Mouse (Mus musculus) embryo, embryonic 10.5 days (tissue): Measurements from ENCODE around the gene Spink8.
A peak's percentile ranks its signal among the peaks of the same experiment; 100 is the strongest.
"Not testable (repeated sequence)": the region's sequence is repeated elsewhere in the genome, so short reads cannot be mapped to it uniquely, and the experiment has no call there.

Source experiments
- DNase-seq: peaks from one replicate; pipeline ENCODE4 v3.0.0-alpha.2; 2015; ENCODE audit warnings: low spot score

Spink8 gene

DNA sequence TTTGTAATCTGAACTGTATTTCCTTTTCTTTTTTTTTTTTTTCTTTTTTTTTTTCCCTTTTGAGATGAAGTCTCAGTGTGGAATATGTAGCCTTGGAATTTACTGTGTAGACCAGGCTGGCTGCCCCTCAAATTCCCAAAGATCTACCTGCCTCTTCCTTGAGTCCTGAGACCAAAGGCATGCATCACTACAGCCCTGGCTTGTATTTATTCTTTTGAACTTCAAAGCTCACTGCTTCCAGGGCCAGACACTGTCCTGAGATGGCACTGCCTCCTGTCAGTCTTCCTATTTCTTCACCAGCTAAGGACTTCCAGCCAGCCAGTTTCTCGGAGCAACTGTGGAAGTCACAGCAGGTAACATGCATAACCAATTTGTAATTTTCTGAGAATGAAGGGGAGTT is at the start of gene Spink8:
Gene Spink8 (plus strand): TSS at position 301 of the 400 bp plus-strand sequence.
- no peak for DNase-seq

DNA sequence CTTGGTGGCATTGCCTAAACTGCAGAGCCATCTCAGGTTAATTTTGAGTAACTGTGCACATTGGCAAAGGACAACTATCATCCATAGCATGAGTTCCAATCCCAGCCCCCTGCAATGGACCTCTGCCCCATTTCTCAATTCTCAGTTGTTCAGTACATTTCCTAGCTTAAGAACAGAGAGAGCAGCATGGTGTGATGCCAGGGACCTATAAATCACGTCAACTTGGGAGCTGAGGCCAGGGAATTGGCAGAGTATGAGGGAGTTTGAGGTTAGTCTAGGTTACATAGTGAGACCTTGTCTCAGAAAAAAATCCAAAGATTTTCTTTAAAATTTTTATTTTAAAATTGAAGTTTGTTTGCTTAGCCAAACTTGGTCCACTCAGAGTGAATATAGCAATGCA is 45.2 kb upstream of the Spink8 start:
- not testable (repeated sequence) for DNase-seq

DNA sequence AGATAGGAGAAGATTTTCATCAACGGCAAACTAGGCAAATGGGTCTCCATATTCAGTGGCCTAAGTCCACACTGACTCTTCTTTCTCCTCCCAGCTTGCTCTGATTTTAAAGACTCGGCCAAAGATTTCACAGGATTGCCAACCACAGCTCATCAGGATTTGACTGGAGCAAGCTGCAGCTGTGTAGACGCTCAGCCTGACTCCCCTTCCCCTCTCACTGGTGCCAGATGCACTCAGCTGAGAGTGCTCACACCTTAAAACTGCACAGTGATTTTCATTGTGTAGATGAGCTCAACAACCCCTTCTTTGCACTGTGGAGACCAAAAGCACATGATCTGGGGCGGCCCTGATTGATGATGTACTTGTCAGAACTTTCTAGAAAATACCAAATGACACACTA is 21.5 kb upstream of the Spink8 start, which contains the start of gene Fbxw27:
Gene Fbxw27 (minus strand): TSS at position 101 of the 400 bp plus-strand sequence.
- DNase-seq, result not testable (repeated sequence)

DNA sequence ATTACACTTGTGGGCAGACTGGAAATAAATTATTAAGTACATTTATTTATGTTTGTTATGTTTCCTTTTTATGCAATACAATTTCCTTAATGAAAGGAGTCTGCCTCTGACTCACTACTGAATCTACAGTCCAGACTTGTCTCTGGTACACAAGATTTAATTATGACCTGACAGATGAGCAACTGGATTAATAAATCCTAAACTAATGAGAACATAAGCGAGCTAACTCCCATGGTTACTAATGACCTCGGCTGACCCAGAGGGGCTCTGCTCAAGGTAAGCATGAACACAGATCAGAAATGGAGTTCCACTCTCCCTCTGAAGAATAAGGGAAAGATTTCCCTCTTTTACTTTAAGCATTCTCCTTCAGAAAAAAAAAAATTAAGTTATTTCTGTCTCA is 16.9 kb upstream of the Spink8 start:
- no peak for DNase-seq

DNA sequence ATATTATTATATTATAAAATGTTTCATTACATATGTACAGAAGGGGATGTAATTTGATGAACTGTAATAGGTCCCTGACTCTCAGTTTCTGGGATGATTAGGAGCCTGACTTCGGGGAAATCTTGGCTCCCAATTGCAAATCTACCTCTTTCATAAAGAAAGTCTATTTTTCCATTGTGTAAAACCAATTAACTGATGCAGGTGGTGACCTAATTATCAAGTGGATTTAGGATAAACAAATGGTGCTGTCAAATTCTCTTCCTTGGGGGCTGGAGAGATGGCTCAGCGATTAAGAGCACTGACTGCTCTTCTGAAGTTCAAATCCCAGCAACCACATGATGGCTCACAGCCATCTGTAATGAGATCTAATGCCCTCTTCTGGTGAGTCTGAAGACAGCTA is 16.3 kb upstream of the Spink8 start:
- DNase-seq, result no peak

DNA sequence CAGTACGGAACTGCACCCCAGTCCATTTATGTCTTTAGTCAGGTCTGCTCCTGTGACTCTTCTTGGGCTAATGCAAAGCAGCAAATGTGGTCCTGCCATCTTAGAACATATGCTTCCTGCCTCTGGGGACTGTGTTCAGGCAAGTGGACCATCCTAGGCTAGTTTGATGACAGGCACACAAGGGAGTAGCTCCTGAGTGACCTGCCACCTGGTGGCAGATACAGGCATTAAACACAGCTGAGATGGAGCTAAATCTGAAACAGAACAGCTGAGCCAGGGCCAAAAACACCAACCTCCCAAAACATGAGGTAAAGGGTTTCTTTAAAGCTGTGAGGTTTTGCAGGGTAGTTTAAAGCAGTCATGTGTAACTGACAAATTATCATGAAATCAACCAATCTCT is 14.0 kb upstream of the Spink8 start:
- peak; percentile 53 for DNase-seq

DNA sequence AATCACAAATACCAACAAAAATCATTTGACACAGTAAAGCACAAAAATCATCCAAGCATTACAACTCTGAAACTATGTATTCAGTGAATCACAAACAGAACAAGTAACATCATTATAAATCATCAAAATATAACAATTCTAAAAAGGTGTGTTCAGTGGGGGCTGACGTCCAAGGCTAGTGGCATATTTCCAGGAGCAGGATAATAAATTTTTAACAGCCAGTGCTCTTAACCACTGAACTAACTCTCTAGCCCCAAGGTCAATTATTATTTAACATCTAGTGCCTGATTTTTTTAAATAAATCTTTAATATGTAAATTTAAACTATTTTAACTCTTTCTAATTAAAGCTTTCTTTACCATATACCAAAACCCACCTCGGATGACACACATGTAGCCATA is 6.5 kb upstream of the Spink8 start:
- DNase-seq, result not testable (repeated sequence)

DNA sequence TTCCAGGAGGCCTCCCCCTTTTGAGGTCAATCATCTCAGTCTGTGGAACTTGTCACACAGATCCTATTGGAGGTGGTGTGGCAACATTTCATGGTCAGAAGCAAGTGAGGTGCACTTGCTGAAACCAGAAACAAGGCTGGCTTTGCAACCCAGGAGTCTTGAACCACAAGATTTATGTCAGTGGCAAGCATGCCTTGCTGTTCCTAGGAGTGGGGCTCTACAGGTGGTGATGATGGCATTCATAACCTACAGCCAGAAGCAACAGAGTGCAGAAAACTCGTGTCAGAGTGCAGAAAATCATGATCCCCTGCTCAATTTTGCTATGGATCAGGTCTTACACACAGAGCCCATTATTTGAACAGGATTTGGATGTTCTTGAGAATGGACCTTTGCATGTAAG is 5.8 kb upstream of the Spink8 start:
- DNase-seq, result no peak

DNA sequence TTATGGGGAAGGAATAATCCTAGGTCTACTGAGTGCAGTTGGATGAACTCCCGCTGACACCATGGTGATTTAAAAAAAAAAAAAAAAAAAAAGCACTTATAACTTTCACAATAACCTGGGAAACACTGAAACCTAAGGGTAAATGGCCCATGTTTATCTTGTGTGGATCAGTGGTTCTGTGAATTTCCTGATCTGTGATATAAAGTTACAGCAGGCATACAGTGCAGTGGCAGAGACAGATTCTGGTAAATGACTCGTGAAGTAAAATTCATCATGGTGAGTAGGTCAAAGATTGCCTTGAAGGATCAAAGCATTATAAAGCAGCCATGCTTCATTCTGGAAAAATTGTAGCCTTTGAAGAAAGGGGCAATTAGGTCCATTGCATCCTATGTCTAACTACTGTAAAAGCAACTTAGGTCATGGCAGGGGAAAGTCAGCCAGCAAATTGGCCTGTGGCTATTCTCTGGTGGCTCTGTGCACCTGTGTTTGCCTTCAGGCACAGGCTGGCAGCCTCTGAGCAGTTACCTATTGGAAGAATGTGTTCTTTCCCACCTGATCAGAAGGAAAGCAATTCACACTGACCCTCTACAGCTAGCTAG is 5.3 kb upstream of the Spink8 start:
- no peak for DNase-seq

DNA sequence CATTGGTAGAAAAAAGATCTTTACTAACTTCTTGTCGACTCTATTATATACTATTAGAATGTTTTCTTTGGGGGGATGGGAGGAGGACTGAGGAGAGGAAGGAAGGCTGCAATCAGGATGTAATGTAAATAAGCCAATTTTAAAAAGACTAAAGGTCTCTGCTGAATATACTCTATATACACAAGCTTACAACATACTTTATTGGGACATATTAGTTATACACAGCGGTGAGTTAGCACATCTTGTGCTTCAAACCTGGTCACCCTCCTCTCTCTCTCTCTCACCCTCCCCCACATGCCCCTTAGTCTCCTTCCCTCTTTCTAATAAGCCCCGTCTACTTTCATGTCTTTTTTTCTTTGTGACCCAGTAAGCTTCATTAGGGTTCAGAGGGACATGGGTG is 4.2 kb upstream of the Spink8 start:
- no peak for DNase-seq

DNA sequence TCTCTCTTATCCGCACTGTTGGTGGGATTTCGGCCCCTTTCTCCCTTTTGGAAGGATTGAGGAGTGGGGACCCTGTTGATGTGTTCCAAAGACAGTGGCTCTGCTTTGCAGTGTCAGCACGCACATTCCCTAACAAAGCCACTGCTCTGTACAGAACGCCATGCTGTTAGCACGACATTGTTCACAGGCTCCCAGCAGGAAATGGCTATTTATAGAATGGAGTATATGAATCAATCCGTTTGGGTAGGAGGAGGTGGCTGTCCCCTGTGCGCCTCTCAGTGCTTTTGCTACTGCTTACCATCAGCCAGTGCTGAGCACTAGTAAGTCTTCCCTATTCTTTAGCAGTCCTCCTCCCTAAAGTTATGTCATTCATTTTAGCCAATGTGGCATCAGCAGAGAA is 1.3 kb downstream of the Spink8 start:
- DNase-seq, result peak; percentile 9

DNA sequence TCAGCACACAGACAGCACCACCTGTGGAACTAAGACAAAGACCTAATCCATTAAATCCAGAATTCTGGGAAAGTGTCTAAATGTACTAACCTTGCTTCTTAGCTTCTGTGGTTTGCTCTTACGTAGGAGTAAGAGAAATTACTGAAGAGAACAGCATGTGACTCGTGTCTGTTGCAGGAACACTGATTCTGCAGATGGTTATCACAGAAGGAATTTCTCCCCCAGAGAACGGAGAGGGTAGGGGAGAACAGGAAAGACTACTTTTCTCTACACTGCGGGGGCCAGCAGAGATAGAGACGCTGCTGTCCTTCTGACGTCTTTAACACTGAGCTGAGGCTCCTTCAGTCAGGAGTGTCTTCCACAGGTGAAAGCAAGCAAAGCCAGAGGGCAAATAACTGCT is 4.3 kb downstream of the Spink8 start:
- no peak for DNase-seq

DNA sequence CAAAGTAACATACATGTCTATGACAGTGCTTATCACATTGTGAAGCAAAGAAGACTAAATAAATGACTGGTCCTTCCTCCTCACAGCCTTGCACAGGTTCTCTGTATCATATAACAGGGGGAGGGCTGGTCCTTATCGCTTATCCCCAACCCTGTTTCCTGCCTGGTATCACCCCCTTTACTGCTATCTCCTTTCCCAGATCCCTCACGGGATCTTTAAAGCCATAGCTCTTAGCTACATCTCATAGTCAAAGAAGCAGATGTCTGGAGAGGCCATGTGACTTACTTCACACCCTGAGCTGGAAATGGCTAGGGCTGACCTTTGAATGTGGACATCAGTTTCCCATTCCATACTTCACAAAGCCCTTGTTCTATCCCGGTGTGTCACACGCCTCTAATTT is 13.7 kb downstream of the Spink8 start:
- DNase-seq, result no peak

DNA sequence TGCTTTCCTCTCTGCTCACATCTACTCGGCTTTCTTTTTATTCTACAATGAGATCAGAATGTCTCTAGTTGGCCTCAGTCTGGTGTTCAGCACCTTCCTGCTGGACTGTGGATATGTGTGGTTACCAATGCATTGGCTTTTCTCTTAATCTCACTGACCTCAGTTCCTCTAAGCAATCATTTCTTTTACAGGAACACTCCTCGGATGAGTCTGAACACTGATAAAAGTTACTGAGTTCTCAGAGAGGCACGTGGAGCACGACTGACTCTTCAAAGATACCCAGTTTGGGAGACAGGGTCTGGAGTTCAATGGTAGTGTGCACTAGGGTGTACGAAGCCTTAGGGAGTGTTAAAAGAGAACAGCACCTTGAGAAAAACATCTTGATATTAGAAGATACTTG is 14.1 kb downstream of the Spink8 start:
- no peak for DNase-seq

DNA sequence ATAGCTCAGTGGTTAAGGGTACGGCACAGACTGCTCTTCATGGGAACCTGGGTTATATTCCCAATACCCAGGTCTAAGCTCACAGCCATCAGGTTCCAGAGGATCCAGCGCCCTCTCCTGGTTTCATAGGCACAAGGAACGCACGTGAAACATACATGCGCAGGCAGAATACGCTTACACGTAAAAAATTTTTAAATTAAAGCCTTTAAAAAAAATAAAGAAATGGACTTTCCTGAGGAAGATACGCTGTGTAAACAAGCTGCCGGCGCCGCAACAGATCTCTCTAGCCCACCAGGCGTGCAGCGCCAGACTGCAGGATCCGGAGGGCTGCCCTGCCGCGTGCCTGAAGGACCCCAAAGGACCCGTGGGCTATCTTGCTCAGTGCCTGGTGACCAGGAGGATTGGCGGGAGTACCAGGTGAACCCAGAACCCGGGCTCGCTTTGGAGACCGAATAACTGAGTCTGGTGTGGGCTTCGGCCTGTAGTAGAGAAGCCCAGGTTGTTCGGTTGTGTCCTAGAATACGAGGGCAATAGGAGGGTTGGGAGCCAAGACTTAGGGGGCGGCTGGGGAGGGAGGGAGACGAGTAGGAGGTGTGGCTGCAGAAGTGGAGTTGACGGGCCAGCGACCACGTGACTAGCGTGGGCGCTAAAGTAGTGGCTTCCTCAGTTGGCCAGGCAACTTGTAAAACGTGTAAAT is 20.5 kb downstream of the Spink8 start, which contains the start of gene Nme6:
Gene Nme6 (plus strand): TSS at position 359 of the 697 bp plus-strand sequence.
- peak; percentile 94 for DNase-seq

DNA sequence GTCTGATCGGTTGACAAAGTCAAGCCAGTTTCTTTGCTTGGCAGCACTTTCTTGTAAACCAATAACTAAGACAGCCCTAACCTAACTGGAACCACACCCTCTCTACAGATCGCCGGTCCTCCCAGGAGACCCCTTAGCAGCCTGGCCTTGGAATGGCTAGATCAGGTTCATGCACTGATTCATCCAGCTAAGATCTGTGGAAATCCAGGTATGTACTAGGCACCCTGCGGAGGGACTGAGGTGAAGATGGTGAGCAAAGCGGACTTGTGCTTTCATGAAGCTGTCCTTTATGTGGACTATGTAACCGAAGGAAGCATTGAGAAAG is 21.0 kb downstream of the Spink8 start:
- no peak for DNase-seq

DNA sequence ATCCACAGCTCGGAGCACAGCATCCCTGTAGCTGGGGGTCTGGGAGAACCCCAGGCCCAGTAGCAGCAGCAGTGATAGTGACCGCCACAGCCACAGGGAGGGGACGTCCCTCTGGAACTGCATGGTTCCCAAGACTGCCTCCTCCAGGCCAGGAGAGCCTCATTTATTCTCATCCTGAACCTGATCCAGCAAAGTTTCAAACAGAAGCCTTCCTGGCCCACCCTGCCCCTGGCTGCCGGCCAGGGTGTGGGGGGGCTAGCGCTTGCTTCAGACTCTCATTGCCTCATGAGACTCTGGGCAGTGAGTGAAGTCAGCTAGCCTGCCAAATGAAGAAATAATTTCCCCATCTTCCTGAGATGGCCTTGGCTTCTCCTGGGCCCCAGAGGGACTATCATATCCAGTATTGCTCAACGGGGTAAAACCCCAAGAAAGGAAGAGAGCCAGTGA is 37.3 kb downstream of the Spink8 start, which contains the start of gene Camp:
Gene Camp (minus strand): TSS at position 306 of the 447 bp plus-strand sequence.
- no peak for DNase-seq

DNA sequence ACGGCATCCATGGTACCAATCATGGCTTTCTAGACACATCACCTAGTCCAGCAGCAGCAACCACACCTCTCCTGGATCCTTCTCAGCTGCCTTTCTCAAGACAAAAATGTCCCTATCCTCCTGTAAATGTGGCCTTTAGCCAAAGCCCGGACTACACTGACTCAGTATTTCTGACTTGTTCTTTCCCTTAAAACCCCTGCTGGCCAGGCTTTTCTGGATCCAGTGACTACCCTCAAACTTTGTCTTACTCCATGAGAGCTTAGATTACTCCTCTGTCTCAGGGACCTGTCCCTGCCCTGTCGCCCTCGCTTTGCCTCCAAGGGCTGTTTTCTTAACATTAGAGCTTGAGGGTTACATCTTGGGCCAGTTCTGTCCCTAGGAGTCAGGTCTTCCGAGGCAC is 38.0 kb downstream of the Spink8 start:
- no peak for DNase-seq

DNA sequence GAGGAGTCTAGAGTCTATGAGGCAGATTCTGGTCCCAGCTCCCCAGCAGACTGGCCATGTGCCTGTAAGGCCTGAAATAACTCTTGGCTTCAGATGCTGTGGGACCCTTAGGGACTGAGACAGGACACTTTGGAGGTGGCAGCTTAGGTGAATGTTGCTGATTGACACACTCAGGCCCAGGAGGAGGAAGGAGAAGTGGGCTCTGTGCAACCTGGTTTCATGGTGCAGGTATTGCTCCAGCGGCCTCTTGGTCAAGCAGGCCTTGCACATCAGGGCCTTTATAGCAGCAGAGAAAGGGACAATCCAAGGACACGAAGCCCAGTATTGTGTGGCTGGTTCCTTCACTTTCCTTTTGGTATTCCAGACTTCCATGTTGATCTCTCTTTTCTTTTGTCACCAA is 42.3 kb downstream of the Spink8 start:
- no peak for DNase-seq

DNA sequence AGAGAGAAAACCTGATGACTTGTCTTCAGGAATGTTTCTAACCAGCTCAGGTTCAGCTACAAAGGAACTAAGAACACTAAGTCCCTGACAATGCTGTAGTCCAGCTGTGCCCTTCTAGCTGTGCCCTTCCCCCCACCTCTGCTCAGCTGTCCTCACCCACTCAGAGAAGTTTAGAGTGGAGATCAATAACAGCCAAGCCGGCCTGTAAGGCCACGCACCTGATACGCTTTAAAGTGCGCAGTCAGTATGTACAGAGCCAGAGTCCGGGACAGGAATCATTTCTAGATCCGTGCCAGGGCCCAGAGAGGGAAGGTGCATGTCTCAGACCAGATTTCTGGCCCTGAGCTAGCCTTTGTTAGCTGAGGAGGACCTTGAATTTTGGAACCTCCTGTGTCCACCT is 43.9 kb downstream of the Spink8 start:
- DNase-seq, result no peak

DNA sequence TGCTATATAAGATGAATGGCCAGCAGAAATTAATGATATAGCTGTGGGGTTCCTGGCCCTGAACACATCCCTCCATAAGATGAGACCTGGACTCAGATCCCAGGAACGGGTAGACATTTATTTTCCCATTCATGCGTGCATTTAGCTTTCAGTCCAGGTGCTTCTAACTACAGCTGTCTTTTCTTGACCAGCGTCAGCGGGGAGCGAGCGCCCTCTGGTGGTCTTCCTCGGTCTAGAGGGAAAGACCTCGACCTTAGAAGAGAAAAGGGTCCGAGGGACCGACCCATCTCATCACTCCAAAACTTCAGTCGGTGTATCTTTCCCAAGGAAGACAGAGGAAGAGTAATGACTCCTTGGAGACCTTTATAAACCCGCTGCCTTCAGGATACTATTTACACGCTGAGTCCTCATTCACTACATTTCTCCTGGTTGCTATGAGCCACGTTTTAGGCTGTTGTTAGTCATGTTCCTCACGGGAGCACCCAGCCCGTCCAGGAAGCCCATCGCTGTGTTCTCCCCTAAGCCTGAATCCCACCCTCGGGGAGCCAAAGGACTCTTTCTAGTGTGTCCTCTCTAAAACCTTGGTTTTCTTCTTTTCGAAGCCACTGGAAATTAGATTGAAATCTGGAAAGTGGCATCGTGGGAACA is 50.4 kb downstream of the Spink8 start:
- peak; percentile 89 for DNase-seq

DNA sequence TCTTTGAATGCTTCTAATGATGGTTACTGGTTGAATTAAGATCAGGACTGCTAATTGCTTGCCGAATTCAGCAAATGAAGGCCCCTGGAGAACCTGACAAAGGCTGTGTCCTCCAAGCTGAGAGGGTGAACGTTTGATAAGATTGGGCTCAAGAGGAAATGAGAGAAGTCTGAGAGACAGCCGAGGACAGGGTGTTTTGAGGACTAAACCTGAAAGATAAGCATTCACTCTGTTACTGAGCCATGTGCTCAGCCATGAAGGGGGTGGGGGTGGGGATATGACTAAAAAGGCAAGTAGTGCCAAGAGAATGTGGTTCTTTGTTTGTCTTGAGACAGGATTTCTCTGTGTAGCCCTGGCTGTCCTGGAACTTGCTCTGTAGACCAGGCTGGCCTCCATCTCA is 51.0 kb downstream of the Spink8 start:
- no peak for DNase-seq

DNA sequence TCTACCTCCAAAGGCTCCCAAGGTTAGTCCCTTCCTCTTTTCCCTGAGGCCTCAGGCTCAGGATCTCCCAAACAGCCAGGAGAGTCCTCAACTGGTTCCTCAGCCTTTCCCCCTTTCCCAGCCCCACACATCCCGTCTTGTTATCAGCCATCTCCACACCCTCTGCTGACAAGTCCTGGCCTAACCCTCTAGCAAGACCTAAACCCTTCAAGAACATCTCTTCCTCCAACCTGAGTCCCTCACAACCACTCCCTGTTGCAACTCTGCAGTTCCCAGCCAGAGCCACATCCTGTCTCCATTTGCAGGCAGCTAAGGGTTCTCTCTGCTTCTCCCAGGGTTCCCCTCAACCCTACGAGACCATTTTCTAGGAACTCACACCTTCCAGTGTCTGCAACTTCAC is 54.1 kb downstream of the Spink8 start:
- DNase-seq, result no peak
